Mouse (Mus musculus) heart, embryonic 10.5 days (tissue): ENCODE data around the gene Erich4. TPM values are rescaled to one million over a fixed set of nuclear protein-coding genes. Genes with fewer than 3 reads are reported as not detected.
"Not testable (repeated sequence)": the region's sequence is repeated elsewhere in the genome, so short reads cannot be mapped to it uniquely, and the experiment has no call there.

Experiments used
- DNase-seq: peaks from one replicate; pipeline ENCODE4 v3.0.0-alpha.2; 2017; ENCODE audit warnings: low spot score
- H3K27ac ChIP-seq: fragments of 300-500 bp; sonication (generic); 2 replicates; pipeline ENCODE4 v1.5.1; 2016; ENCODE audit warnings: mild to moderate bottlenecking
- H3K27me3 ChIP-seq: fragments of 300-500 bp; sonication (generic); 2 replicates; pipeline ENCODE4 v1.6.1; 2016; ENCODE audit warnings: mild to moderate bottlenecking; ENCODE audit not compliant: poor library complexity, insufficient read depth, severe bottlenecking
- H3K36me3 ChIP-seq: fragments of 300-500 bp; sonication (generic); 2 replicates; pipeline ENCODE4 v1.6.1; 2016; ENCODE audit warnings: mild to moderate bottlenecking, moderate library complexity
- H3K4me1 ChIP-seq: fragments of 300-500 bp; sonication (generic); 2 replicates; pipeline ENCODE4 v1.6.1; 2016; ENCODE audit warnings: mild to moderate bottlenecking
- H3K4me3 ChIP-seq: fragments of 300-500 bp; sonication (generic); 2 replicates; pipeline ENCODE4 v1.5.1; 2016; ENCODE audit warnings: mild to moderate bottlenecking, moderate library complexity
- H3K9me3 ChIP-seq: fragments of 300-500 bp; sonication (generic); 2 replicates; pipeline ENCODE4 v1.6.1; 2016; ENCODE audit warnings: mild to moderate bottlenecking, moderate library complexity
- WGBS: fragments of 180-500 bp; shearing (Covaris S2); methylation state at CpG from one replicate; pipeline ENCODE4 v1.1.7; 2016; 5-methylcytosine and 5-hydroxymethylcytosine counted together
- polyA plus RNA-seq: library from polyadenylated mRNA; unstranded; fragments of >200 nt; fragmentation: Nextera tagmentation; extraction: Ambion mirVana; gene quantifications from 2 replicates; pipeline ENCODE4 v1.2.1, GENCODE M21; 2016

The Erich4 gene
- polyA plus RNA-seq, 1 experiment from 2014 or later: not detected

GRCm38 (mm10) chr7:25591226-25591625 is 24.5 kb downstream of the Erich4 start:
- no peaks in the 10 kb centered on the region for H3K9me3 ChIP-seq
- H3K27me3 ChIP-seq: no peaks in the 10 kb centered on the region
- H3K27ac ChIP-seq: no peak overlapping the region
- peak; percentile 64 for DNase-seq
- no peaks in the 10 kb centered on the region for H3K36me3 ChIP-seq
- no peak overlapping the region for H3K4me3 ChIP-seq
- WGBS: 77% methylated on average over 2 of the region's 2 CpGs
- H3K4me1 ChIP-seq: no peaks in the 10 kb centered on the region

GRCm38 (mm10) chr7:25585351-25586204 is 30.1 kb downstream of the Erich4 start:
- peak; percentile 51 for DNase-seq
- WGBS: 73% methylated on average over 9 of the region's 9 CpGs
- H3K36me3 ChIP-seq: no peaks in the 10 kb centered on the region

GRCm38 (mm10) chr7:25584651-25585050 is 31.0 kb downstream of the Erich4 start:
- 80% methylated on average over 5 of the region's 5 CpGs for WGBS
- H3K27me3 ChIP-seq: no peaks in the 10 kb centered on the region
- no peak overlapping the region for H3K4me3 ChIP-seq

More at GRCm38 (mm10) chr7:25585351-25586204, 30.1 kb downstream of the Erich4 start:
- Histone ChIP-seq H3K27ac (no peak overlapping the region), H3K9me3 (no peaks in the 10 kb centered on the region), H3K4me1 (no peaks in the 10 kb centered on the region), H3K27me3 (no peaks in the 10 kb centered on the region), H3K4me3 (no peak overlapping the region)

GRCm38 (mm10) chr7:25582301-25582810 is 33.3 kb downstream of the Erich4 start:
- H3K27me3 ChIP-seq: no peaks in the 10 kb centered on the region
- no peaks in the 10 kb centered on the region for H3K9me3 ChIP-seq
- no peaks in the 10 kb centered on the region for H3K4me1 ChIP-seq
- H3K4me3 ChIP-seq: no peak overlapping the region
- no peaks in the 10 kb centered on the region for H3K36me3 ChIP-seq
- no peak overlapping the region for H3K27ac ChIP-seq
- no peak for DNase-seq
- 72% methylated on average over 15 of the region's 15 CpGs for WGBS

More at GRCm38 (mm10) chr7:25584651-25585050, 31.0 kb downstream of the Erich4 start:
- Histone ChIP-seq H3K27ac (no peak overlapping the region), H3K4me1 (no peaks in the 10 kb centered on the region), H3K9me3 (no peaks in the 10 kb centered on the region), H3K36me3 (no peaks in the 10 kb centered on the region)
- DNase-seq: no peak

- Histone ChIP-seq H3K27ac (no peak overlapping the region), H3K4me1 (0 out of 2 replicates have a peak, but pooled peaks cover 3% of the 10 kb centered on the region), H3K4me3 (no peak overlapping the region), H3K27me3 (0 out of 2 replicates have a peak, but pooled peaks cover 5% of the 10 kb centered on the region), H3K36me3 (no peaks in the 10 kb centered on the region), H3K9me3 (no peaks in the 10 kb centered on the region)
- DNase-seq: no peak
- 79% methylated on average over 10 of the region's 10 CpGs for WGBS
Measured at GRCm38 (mm10) chr7:25579441-25579840, 36.3 kb downstream of the Erich4 start.

- not testable (repeated sequence) for H3K4me1 ChIP-seq, DNase-seq, H3K9me3 ChIP-seq, H3K27me3 ChIP-seq, H3K27ac ChIP-seq, H3K4me3 ChIP-seq, H3K36me3 ChIP-seq
- 74% methylated on average over 14 of the region's 14 CpGs for WGBS
Measured at GRCm38 (mm10) chr7:25576793-25577437, 38.8 kb downstream of the Erich4 start.

GRCm38 (mm10) chr7:25576308-25576707 is 39.4 kb downstream of the Erich4 start:
- not testable (repeated sequence) for H3K9me3 ChIP-seq, H3K4me1 ChIP-seq, H3K27ac ChIP-seq, H3K36me3 ChIP-seq, H3K27me3 ChIP-seq, DNase-seq, H3K4me3 ChIP-seq
- WGBS: 31% methylated on average over 6 of the region's 6 CpGs

- Histone ChIP-seq H3K36me3 (no peaks in the 10 kb centered on the region), H3K27ac (no peak overlapping the region), H3K9me3 (no peaks in the 10 kb centered on the region), H3K4me1 (0 out of 2 replicates have a peak, but pooled peaks cover 3% of the 10 kb centered on the region), H3K4me3 (no peak overlapping the region), H3K27me3 (0 out of 2 replicates have a peak, but pooled peaks cover 5% of the 10 kb centered on the region)
- DNase-seq: no peak
- WGBS: 12% methylated on average over 8 of the region's 8 CpGs
Measured at GRCm38 (mm10) chr7:25575870-25576269, 39.8 kb downstream of the Erich4 start.

GRCm38 (mm10) chr7:25575105-25575504 is 40.6 kb downstream of the Erich4 start:
- Histone ChIP-seq H3K27ac (no peak overlapping the region), H3K27me3 (0 out of 2 replicates have a peak, but pooled peaks cover 5% of the 10 kb centered on the region)
- 74% methylated on average over 5 of the region's 5 CpGs for WGBS

GRCm38 (mm10) chr7:25573806-25574205 is 41.9 kb downstream of the Erich4 start:
- H3K4me1 ChIP-seq, H3K4me3 ChIP-seq, H3K27me3 ChIP-seq, H3K36me3 ChIP-seq, DNase-seq, H3K27ac ChIP-seq, H3K9me3 ChIP-seq: not testable (repeated sequence)
- WGBS: 70% methylated on average over 5 of the region's 5 CpGs

More at GRCm38 (mm10) chr7:25575105-25575504, 40.6 kb downstream of the Erich4 start:
- Histone ChIP-seq H3K4me3 (no peak overlapping the region), H3K9me3 (no peaks in the 10 kb centered on the region), H3K36me3 (no peaks in the 10 kb centered on the region), H3K4me1 (0 out of 2 replicates have a peak, but pooled peaks cover 3% of the 10 kb centered on the region)
- no peak for DNase-seq

GRCm38 (mm10) chr7:25568721-25569120 is 47.0 kb downstream of the Erich4 start:
- H3K9me3 ChIP-seq: peaks cover 4% of the 10 kb centered on the region; the same call in 1 of the 2 replicates
- no peak overlapping the region for H3K4me3 ChIP-seq
- no peak for DNase-seq
- no peaks in the 10 kb centered on the region for H3K36me3 ChIP-seq
- 94% methylated on average over 7 of the region's 7 CpGs for WGBS
- H3K27me3 ChIP-seq: no peaks in the 10 kb centered on the region
- H3K4me1 ChIP-seq: no peaks in the 10 kb centered on the region
- no peak overlapping the region for H3K27ac ChIP-seq
